Mouse (Mus musculus) heart, embryonic 13.5 days (tissue): Measurements from ENCODE around the gene Nr2e3. TPM values are rescaled to one million over a fixed set of nuclear protein-coding genes. Genes with fewer than 3 reads are reported as not detected.

ENCODE experiments used
- ATAC-seq: fragments of 200-750 bp; cut with Nextera tagmentation; 2 replicates; pipeline ENCODE4 v1.8.0; 2017; ENCODE audit warnings: moderate TSS enrichment; ENCODE audit not compliant: insufficient number of reproducible peaks, low FRiP score, low TSS enrichment; ENCODE audit errors: extremely low read depth
- H3K27ac ChIP-seq: fragments of 300-500 bp; sonication (generic); replicated peaks from 2 replicates; pipeline ENCODE4 v1.5.1; 2015; ENCODE audit warnings: moderate library complexity, mild to moderate bottlenecking, inconsistent platforms
- H3K27me3 ChIP-seq: fragments of 300-500 bp; sonication (generic); replicated peaks from 2 replicates; pipeline ENCODE4 v1.6.1; 2015; ENCODE audit warnings: mild to moderate bottlenecking, inconsistent platforms
- H3K36me3 ChIP-seq: fragments of 300-500 bp; sonication (generic); 2 replicates; pipeline ENCODE4 v1.6.1; 2015; ENCODE audit warnings: mild to moderate bottlenecking, inconsistent platforms
- H3K4me1 ChIP-seq: fragments of 300-500 bp; sonication (generic); 2 replicates; pipeline ENCODE4 v1.6.1; 2015; ENCODE audit warnings: inconsistent platforms
- H3K4me2 ChIP-seq: fragments of 300-500 bp; sonication (generic); 2 replicates; pipeline ENCODE4 v1.6.1; 2015; ENCODE audit warnings: inconsistent platforms, mild to moderate bottlenecking, moderate library complexity
- H3K4me3 ChIP-seq: fragments of 300-500 bp; sonication (generic); 2 replicates; pipeline ENCODE4 v1.5.1; 2015; ENCODE audit warnings: moderate library complexity, mild to moderate bottlenecking, inconsistent platforms
- H3K9ac ChIP-seq: fragments of 300-500 bp; sonication (generic); 2 replicates; pipeline ENCODE4 v1.6.1; 2015; ENCODE audit warnings: inconsistent platforms, mild to moderate bottlenecking, moderate library complexity
- H3K9me3 ChIP-seq: fragments of 300-500 bp; sonication (generic); 2 replicates; pipeline ENCODE4 v1.6.1; 2016; ENCODE audit warnings: inconsistent platforms
- WGBS: fragments of 180-500 bp; shearing (Covaris S2); methylation state at CpG from one replicate; pipeline ENCODE4 v1.1.7; 2015; ENCODE audit warnings: mixed read lengths; 5-methylcytosine and 5-hydroxymethylcytosine counted together
- polyA plus RNA-seq: library from polyadenylated mRNA; unstranded; fragments of >200 nt; fragmentation: Nextera tagmentation; extraction: Ambion mirVana; gene quantifications from 2 replicates; pipeline ENCODE4 v1.2.1, GENCODE M21; 2015

The Nr2e3 gene
- polyA plus RNA-seq, result not detected in 2 replicates

DNA sequence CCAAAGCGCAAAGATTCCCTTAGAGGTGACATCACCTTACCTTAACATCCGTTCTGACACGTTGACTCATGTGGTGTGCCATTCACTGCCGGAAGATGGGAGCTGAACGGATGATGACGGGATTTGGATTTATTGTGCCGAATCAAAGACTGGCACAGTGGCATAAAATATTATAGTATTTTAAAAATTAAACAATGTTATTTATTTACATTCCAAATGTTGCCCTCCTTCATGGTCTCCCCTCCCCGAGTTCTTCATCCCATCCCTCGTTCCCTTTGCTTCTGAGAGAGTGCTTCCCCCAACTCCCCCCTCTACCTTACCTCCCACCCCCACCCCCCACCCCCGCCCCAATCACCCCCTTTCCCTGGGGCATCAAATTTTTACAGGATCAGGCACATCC, at the start of gene Nr2e3:
TSS of gene Nr2e3 (minus strand) at position 101 of the 400 bp plus-strand sequence.
- peaks cover 4% of the 10 kb centered on the region; the same call in 1 of the 2 replicates for H3K27me3 ChIP-seq
- H3K36me3 ChIP-seq, result no peaks in the 10 kb centered on the region
- H3K9me3 ChIP-seq, result no peaks in the 10 kb centered on the region
- H3K4me3 ChIP-seq, result no peak within 1 kb of the TSS
- no peak within 1 kb of the TSS for H3K9ac ChIP-seq
- peaks cover 30% of the 10 kb centered on the region for H3K4me1 ChIP-seq
- H3K4me2 ChIP-seq, result no peak within 1 kb of the TSS
- H3K27ac ChIP-seq, result no peak within 1 kb of the TSS
- WGBS, result 82% methylated on average over 10 of the region's 10 CpGs
- ATAC-seq, result no peak

DNA sequence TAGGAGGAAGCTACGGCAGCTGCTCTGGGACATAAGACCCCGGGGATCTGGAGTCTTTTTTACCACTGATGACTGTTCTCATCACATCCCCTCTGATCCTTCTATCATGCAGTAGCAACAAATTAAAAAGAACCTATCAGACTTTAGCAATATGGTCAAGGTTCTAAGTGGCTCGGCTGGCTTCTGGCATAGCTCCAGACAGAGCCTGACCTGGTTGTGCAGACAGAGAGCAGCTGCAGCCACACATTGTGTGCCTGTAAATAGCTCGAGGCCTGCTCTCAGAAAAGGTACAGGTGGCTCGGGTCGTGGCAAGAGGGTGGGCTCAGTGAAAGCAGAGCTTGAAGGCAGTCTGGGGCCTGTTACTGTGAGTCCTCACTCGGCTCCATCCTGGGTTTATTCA, 48.5 kb upstream of the Nr2e3 start:
- Histone ChIP-seq H3K9ac (no peak overlapping the region; the same call in 1 of the 2 replicates), H3K9me3 (no peaks in the 10 kb centered on the region), H3K36me3 (no peaks in the 10 kb centered on the region), H3K27me3 (no peaks in the 10 kb centered on the region), H3K27ac (peak overlapping the region; percentile 65), H3K4me3 (no peak overlapping the region), H3K4me1 (peaks cover 16% of the 10 kb centered on the region), H3K4me2 (no peak overlapping the region)
- WGBS, result 37% methylated on average over 7 of the region's 7 CpGs
- ATAC-seq, result no peak

DNA sequence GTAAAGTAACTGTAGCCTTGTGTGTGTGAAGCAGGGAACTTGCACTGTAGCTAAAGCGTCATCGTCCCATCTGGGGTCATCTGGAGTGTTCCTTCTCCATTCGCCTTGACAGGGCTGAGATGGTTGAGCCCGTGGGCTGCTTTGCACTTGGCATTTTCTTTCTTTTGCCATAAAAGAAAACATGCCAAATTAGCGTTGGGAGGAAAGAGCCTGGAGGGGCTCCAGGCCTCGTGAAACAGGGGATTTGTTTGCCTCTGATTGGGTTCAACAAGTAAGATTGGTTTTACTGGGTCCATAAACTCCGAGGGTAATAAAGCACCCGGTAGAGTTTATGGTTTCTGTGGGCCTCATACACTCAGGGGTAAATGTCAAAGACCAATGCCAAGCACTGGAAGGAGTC, 41.9 kb upstream of the Nr2e3 start:
- ATAC-seq, result no peak
- H3K27ac ChIP-seq, result no peak overlapping the region
- no peak overlapping the region for H3K4me3 ChIP-seq
- H3K27me3 ChIP-seq, result no peaks in the 10 kb centered on the region
- no peak overlapping the region for H3K9ac ChIP-seq
- no peaks in the 10 kb centered on the region for H3K9me3 ChIP-seq
- H3K4me1 ChIP-seq, result no peaks in the 10 kb centered on the region
- no peaks in the 10 kb centered on the region for H3K36me3 ChIP-seq
- 87% methylated on average over 8 of the region's 8 CpGs for WGBS
- no peak overlapping the region for H3K4me2 ChIP-seq

DNA sequence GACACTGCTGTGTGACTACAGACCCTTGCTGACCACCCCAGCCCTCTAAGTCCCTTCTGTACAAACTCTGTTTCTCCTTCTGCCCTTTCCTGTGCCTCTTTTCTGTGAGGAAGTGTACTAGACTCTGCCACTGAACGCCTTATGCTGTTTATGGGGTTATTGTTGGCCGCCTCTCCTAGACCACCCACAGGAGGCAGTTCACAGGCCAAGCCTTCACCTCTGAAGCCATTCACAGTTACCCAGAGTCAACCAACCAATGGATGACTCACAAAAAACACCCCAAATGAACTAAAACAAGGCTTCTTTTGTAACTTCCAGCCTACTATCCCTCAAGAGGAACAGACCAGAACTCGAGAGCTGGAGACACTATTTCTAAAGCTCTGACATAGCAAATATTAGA, 41.0 kb upstream of the Nr2e3 start:
- Histone ChIP-seq H3K4me2 (no peak overlapping the region), H3K9ac (no peak overlapping the region), H3K9me3 (no peaks in the 10 kb centered on the region), H3K27ac (no peak overlapping the region), H3K4me1 (no peaks in the 10 kb centered on the region), H3K4me3 (no peak overlapping the region), H3K27me3 (no peaks in the 10 kb centered on the region), H3K36me3 (no peaks in the 10 kb centered on the region)
- no peak for ATAC-seq
- 74% methylated on average over 3 of the region's 3 CpGs for WGBS

DNA sequence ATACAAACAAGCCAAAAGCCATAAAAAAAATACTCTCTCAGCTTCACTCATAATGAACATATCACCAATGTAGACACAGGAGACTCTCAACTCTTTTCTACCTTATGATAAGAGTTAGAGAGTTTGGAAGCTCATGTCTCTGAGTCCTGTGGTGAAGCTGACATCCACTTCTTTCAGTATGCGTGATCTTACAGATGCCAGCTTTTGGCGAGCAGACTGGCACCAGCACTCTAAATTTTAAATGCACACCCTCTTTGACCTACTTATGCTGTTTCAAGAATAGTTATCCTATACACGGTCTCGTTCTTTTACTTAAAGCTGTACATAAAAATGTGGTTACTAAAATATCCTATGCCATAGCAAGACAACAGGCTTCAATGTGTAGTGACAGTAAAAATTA, 37.3 kb upstream of the Nr2e3 start:
- WGBS, result 86% methylated on average over 4 of the region's 4 CpGs
- H3K4me2 ChIP-seq, result no peak overlapping the region
- H3K4me3 ChIP-seq, result no peak overlapping the region
- H3K9ac ChIP-seq, result no peak overlapping the region
- peaks cover 3% of the 10 kb centered on the region; the same call in 1 of the 2 replicates for H3K36me3 ChIP-seq
- H3K9me3 ChIP-seq, result no peaks in the 10 kb centered on the region
- H3K27ac ChIP-seq, result no peak overlapping the region
- no peak for ATAC-seq
- H3K4me1 ChIP-seq, result no peaks in the 10 kb centered on the region
- H3K27me3 ChIP-seq, result no peaks in the 10 kb centered on the region

DNA sequence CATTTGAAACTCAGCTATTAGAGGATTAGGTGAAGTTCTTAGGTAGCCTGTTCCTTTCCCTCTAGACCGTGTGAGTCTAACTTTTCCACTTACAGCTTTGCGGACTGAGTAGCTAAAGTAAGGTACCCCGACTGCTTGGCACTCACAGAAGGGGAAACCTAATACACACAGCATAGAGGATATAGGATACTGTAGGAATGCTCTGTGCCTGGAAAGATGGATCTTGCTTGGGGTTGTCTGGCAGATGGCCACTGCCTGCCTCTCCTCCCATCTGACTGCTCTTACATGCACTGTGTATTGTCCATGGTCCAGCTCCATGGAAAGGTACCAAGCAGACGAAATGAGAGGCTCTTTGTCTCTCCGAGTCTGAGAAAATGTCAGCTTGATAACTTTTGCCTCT, 30.9 kb upstream of the Nr2e3 start:
- Histone ChIP-seq H3K27ac (no peak overlapping the region), H3K36me3 (peaks cover 3% of the 10 kb centered on the region; the same call in 1 of the 2 replicates), H3K4me1 (no peaks in the 10 kb centered on the region), H3K9me3 (no peaks in the 10 kb centered on the region), H3K27me3 (no peaks in the 10 kb centered on the region), H3K9ac (no peak overlapping the region), H3K4me3 (no peak overlapping the region), H3K4me2 (no peak overlapping the region)
- no peak for ATAC-seq
- 72% methylated on average over 5 of the region's 5 CpGs for WGBS

DNA sequence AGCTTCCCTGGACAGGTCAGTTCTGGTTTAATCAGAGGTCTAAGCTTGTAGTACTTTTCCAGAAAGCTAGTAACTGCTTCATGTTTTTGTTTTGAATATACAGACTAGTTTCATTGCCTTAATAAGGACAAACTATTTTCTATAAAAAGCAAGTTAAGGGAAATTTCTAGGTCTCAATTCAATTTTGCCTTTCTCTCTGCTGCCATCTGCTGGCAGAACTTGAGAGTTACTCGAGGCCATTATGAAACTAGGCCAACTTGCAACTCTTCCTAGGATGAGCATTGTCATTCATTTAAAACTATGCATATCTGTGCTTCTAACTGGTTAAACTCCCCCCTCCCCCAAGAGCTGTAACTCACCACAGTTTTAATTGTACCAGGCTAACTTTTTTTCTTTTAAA, 29.4 kb upstream of the Nr2e3 start:
- H3K4me1 ChIP-seq, result no peaks in the 10 kb centered on the region
- 5% methylated on average over 1 of the region's 1 CpGs for WGBS
- no peaks in the 10 kb centered on the region for H3K9me3 ChIP-seq
- no peak overlapping the region for H3K9ac ChIP-seq
- no peak for ATAC-seq
- H3K4me2 ChIP-seq, result no peak overlapping the region
- no peaks in the 10 kb centered on the region for H3K27me3 ChIP-seq
- H3K4me3 ChIP-seq, result no peak overlapping the region
- no peak overlapping the region for H3K27ac ChIP-seq
- peaks cover 3% of the 10 kb centered on the region; the same call in 1 of the 2 replicates for H3K36me3 ChIP-seq

DNA sequence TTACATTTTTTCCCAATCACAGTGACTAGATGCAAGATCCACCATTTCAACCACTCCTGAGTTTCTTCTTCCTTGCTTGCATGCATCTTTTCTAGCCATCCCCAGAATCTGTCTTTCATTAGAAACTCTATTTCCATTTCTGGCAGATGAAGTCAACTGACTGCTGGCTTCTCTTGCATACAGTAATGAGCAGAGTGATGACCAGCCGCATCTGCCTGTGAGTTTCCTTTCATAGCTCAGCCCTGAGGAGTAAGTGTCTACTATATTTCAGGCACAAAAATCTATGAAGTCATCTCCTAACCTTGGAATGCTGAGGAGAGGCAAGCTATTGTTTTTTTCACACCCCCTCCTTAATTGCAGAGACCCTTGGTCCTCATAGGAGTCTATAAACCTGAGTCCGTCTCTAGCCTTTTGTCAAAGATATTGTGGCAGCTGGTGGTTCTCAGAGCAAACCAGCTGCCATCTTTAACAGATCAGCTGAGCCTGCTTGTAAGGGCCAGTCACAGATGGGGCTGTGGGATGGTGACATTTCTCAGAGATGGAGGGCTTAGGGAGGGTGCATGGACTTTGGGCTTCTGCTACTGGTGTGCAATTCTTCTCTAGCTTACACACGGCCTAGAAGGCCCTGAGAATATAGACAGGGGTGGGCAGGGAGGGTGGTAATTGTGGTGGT, 25.6 kb upstream of the Nr2e3 start:
- no peaks in the 10 kb centered on the region for H3K27me3 ChIP-seq
- H3K9me3 ChIP-seq, result no peaks in the 10 kb centered on the region
- no peak overlapping the region for H3K27ac ChIP-seq
- no peak overlapping the region for H3K9ac ChIP-seq
- H3K4me1 ChIP-seq, result no peaks in the 10 kb centered on the region
- no peak overlapping the region for H3K4me2 ChIP-seq
- ATAC-seq, result no peak
- no peak overlapping the region for H3K4me3 ChIP-seq
- H3K36me3 ChIP-seq, result peaks cover 3% of the 10 kb centered on the region; the same call in 1 of the 2 replicates
- 71% methylated on average over 3 of the region's 3 CpGs for WGBS

DNA sequence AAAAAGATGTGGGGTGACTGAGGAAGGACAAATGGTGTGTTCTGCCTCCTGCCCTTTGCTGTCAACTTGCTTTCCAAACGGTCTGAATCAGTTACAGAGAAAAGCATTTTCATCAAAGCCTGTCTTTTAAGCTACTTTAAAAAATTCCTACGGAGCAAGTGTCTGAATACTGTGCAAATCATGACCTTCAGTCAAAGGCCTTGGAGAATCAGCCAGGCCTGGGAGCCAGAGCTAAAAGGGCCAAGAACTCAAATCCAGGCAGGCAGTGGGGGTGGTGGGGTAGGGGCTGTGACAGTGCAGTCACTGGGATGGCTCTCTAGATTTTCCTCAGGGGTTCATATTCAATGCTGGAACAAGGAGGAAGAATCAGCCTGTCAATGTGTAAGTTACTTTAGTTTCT, 20.7 kb upstream of the Nr2e3 start:
- Histone ChIP-seq H3K4me3 (no peak overlapping the region), H3K36me3 (peaks cover 3% of the 10 kb centered on the region; the same call in 1 of the 2 replicates), H3K27ac (no peak overlapping the region), H3K27me3 (no peaks in the 10 kb centered on the region), H3K9ac (no peak overlapping the region), H3K4me2 (no peak overlapping the region), H3K4me1 (no peaks in the 10 kb centered on the region), H3K9me3 (no peaks in the 10 kb centered on the region)
- ATAC-seq, result no peak
- WGBS, result 68% methylated on average over 2 of the region's 2 CpGs

DNA sequence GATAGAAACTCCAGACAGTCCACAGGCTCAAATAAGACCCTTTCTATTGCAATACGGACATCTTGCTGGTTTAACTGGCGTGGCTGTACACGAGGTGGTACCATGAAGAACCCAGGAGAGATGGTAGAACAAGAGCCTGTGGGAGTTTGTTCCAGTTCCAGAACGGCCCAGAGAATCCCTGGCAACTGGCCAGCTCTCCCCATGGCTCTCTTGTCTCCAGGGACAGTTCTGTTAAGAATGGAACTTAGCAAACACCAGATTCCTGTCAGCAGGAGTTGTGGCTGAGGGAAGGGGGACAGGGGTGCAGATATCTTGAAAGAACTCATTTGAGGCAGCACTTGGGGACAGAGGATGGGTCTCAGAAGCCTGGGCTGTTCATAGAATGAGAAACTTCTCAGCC, 10.8 kb upstream of the Nr2e3 start:
- no peaks in the 10 kb centered on the region for H3K9me3 ChIP-seq
- H3K36me3 ChIP-seq, result no peaks in the 10 kb centered on the region
- no peak overlapping the region for H3K4me3 ChIP-seq
- 57% methylated on average over 4 of the region's 4 CpGs for WGBS
- no peak overlapping the region for H3K4me2 ChIP-seq
- no peak overlapping the region for H3K27ac ChIP-seq
- H3K27me3 ChIP-seq, result no peaks in the 10 kb centered on the region
- ATAC-seq, result no peak
- peaks cover 14% of the 10 kb centered on the region for H3K4me1 ChIP-seq
- peak overlapping the region; percentile 50; the same call in 1 of the 2 replicates for H3K9ac ChIP-seq

DNA sequence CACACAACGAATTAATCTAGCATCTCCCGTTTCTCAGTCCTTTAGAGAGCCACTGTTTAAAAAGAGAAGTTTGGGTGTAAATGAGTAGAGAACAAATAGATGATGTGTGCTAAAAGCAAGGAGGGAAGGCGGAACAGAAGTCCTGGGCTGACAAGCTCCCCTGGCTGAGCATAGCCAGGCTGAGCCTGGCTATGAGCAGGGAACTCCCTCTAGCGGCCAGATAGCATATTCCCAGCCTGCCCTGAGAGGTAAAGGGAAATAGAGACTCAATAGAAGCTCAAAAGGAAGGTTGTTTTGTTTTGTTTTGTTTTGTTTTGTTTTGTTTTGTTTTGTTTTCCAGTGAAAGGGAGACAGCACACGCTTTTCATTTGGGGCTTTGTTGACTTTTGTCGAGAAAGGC, 8.9 kb upstream of the Nr2e3 start:
- 28% methylated on average over 6 of the region's 6 CpGs for WGBS
- no peak for ATAC-seq

DNA sequence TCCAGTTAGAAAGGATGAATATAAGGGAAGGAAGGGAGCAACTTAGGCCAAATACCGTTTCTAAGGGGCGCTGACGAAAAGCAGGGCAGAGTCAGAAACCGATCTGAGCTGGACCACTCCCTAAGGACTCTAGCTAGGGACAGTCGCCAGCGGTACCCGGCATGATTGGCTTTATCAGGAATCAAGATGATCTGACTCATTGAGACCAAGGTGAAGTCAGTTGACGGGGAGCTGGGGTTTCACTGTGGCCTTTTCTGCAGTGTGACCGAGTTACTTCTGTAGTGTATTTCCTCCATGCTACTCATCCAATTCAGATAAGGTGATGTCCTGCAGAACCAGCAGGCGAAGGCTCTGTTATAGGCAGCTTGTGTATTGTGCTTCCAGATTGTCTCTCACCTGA, 4.6 kb upstream of the Nr2e3 start:
- H3K27ac ChIP-seq, result no peak overlapping the region
- no peaks in the 10 kb centered on the region for H3K36me3 ChIP-seq
- H3K27me3 ChIP-seq, result peaks cover 4% of the 10 kb centered on the region; the same call in 1 of the 2 replicates
- no peaks in the 10 kb centered on the region for H3K9me3 ChIP-seq
- H3K4me1 ChIP-seq, result peaks cover 22% of the 10 kb centered on the region
- ATAC-seq, result no peak
- no peak overlapping the region for H3K9ac ChIP-seq
- 41% methylated on average over 10 of the region's 10 CpGs for WGBS
- H3K4me3 ChIP-seq, result no peak overlapping the region
- no peak overlapping the region for H3K4me2 ChIP-seq

More for the DNA sequence above, 8.9 kb upstream of the Nr2e3 start:
- Histone ChIP-seq H3K27me3 (no peaks in the 10 kb centered on the region), H3K9ac (no peak overlapping the region), H3K4me1 (peaks cover 28% of the 10 kb centered on the region), H3K9me3 (no peaks in the 10 kb centered on the region), H3K4me3 (no peak overlapping the region), H3K36me3 (no peaks in the 10 kb centered on the region), H3K27ac (no peak overlapping the region), H3K4me2 (no peak overlapping the region)
